Mouse (Mus musculus): ENCODE measurements around the gene Polg2. TPM values are rescaled to one million over a fixed set of nuclear protein-coding genes. Genes with fewer than 3 reads are reported as not detected.

Polg2 gene
- polyA plus RNA-seq, 1 experiment from 2014 or later: 9.9 TPM

GRCm38 (mm10) chr11:106793846-106794245 lies 14.5 kb upstream of the Polg2 start:
- TF ChIP-seq CTCF (IDR thresholded peaks at IDR 0.05; ENCODE audit: low read depth): peak; percentile 25; the same call in 1 of the 2 replicates
- no peaks in the 10 kb centered on the region for H3K9me3 ChIP-seq (ENCODE audit: low read depth, low read length)
- ATAC-seq (ENCODE audit: insufficient read depth) (no peak), DNase-seq (no peak)
- no peaks in the 10 kb centered on the region for H3K27me3 ChIP-seq (ENCODE audit: insufficient read depth, low read length)
- H3K4me2 ChIP-seq: no peak overlapping the region
- peaks cover 69% of the 10 kb centered on the region for H3K36me3 ChIP-seq (ENCODE audit: insufficient read depth)
- no peak overlapping the region for H3K4me3 ChIP-seq (ENCODE audit: low read depth, low read length)
- H3K27ac ChIP-seq (ENCODE audit: low read depth): no peak overlapping the region
- no peak overlapping the region for H3K9ac ChIP-seq
- WGBS: 71% methylated on average over 4 of the region's 4 CpGs
- 0 out of 2 replicates have a peak, but pooled peaks cover 2% of the 10 kb centered on the region for H3K4me1 ChIP-seq (ENCODE audit: insufficient read depth)

GRCm38 (mm10) chr11:106789649-106790048 lies 10.3 kb upstream of the Polg2 start:
- peak overlapping the region; percentile 76 for H3K4me3 ChIP-seq (ENCODE audit: low read depth, low read length)
- no peaks in the 10 kb centered on the region for H3K27me3 ChIP-seq (ENCODE audit: insufficient read depth, low read length)
- DNase-seq (peak; percentile 67), ATAC-seq (ENCODE audit: insufficient read depth) (no peak)
- H3K4me2 ChIP-seq: peak overlapping the region; percentile 82
- TF ChIP-seq CTCF (IDR thresholded peaks at IDR 0.05; ENCODE audit: low read depth): no peak
- H3K9ac ChIP-seq: peak overlapping the region; percentile 100
- H3K9me3 ChIP-seq (ENCODE audit: low read depth, low read length): no peaks in the 10 kb centered on the region
- H3K27ac ChIP-seq (ENCODE audit: low read depth): peak overlapping the region; percentile 100
- H3K36me3 ChIP-seq (ENCODE audit: insufficient read depth): peaks cover 61% of the 10 kb centered on the region
- WGBS: under 1% methylated on average over 6 of the region's 6 CpGs
- H3K4me1 ChIP-seq (ENCODE audit: insufficient read depth): peaks cover 10% of the 10 kb centered on the region

- DNase-seq: peak; percentile 98
- under 1% methylated on average over 58 of the region's 58 CpGs for WGBS
- TF ChIP-seq CTCF (IDR thresholded peaks at IDR 0.05; ENCODE audit: low read depth): no peak; the same call in 1 of the 2 replicates
- Histone ChIP-seq H3K27me3 (ENCODE audit: insufficient read depth, low read length) (no peaks in the 10 kb centered on the region), H3K27ac (ENCODE audit: low read depth) (peak within 1 kb of the TSS; percentile 100), H3K4me3 (ENCODE audit: low read depth, low read length) (peak within 1 kb of the TSS; percentile 76), H3K9ac (peak within 1 kb of the TSS; percentile 100), H3K36me3 (ENCODE audit: insufficient read depth) (peaks cover 61% of the 10 kb centered on the region), H3K4me1 (ENCODE audit: insufficient read depth) (peaks cover 10% of the 10 kb centered on the region), H3K4me2 (peak within 1 kb of the TSS; percentile 82), H3K9me3 (ENCODE audit: low read depth, low read length) (no peaks in the 10 kb centered on the region)
- peak; percentile 92 for ATAC-seq (ENCODE audit: insufficient read depth)
Observed at GRCm38 (mm10) chr11:106788775-106789459, 9.6 kb upstream of the Polg2 start, which contains the start of the genes Ddx5 and Cep95. TSS of gene Ddx5 (minus strand) at chr11:106789185. TSS of gene Cep95 (plus strand) at chr11:106789252.

- WGBS: under 1% methylated on average over 74 of the region's 79 CpGs
- H3K27ac ChIP-seq (ENCODE audit: low read depth): peak overlapping the region; percentile 100
- H3K4me2 ChIP-seq: peak overlapping the region; percentile 82
- ATAC-seq (ENCODE audit: insufficient read depth) (peak; percentile 80), DNase-seq (peak; percentile 99)
- H3K9me3 ChIP-seq (ENCODE audit: low read depth, low read length): no peaks in the 10 kb centered on the region
- H3K27me3 ChIP-seq (ENCODE audit: insufficient read depth, low read length): no peaks in the 10 kb centered on the region
- peaks cover 10% of the 10 kb centered on the region for H3K4me1 ChIP-seq (ENCODE audit: insufficient read depth)
- H3K4me3 ChIP-seq (ENCODE audit: low read depth, low read length): peak overlapping the region; percentile 76
- H3K9ac ChIP-seq: peak overlapping the region; percentile 100
- TF ChIP-seq CTCF (IDR thresholded peaks at IDR 0.05; ENCODE audit: low read depth): no peak
- H3K36me3 ChIP-seq (ENCODE audit: insufficient read depth): peaks cover 61% of the 10 kb centered on the region
Observed at GRCm38 (mm10) chr11:106788026-106788774, 8.9 kb upstream of the Polg2 start.

GRCm38 (mm10) chr11:106787131-106788025 lies 8.0 kb upstream of the Polg2 start:
- ATAC-seq (ENCODE audit: insufficient read depth) (peak; percentile 14; the same call in 1 of the 2 replicates), DNase-seq (peak; percentile 96)
- Histone ChIP-seq H3K27me3 (ENCODE audit: insufficient read depth, low read length) (no peaks in the 10 kb centered on the region), H3K9me3 (ENCODE audit: low read depth, low read length) (no peaks in the 10 kb centered on the region), H3K27ac (ENCODE audit: low read depth) (peak overlapping the region; percentile 100), H3K4me2 (peak overlapping the region; percentile 67), H3K4me3 (ENCODE audit: low read depth, low read length) (peak overlapping the region; percentile 76), H3K4me1 (ENCODE audit: insufficient read depth) (peaks cover 10% of the 10 kb centered on the region), H3K9ac (peak overlapping the region; percentile 100), H3K36me3 (ENCODE audit: insufficient read depth) (peaks cover 61% of the 10 kb centered on the region)
- under 1% methylated on average over 65 of the region's 65 CpGs for WGBS
- TF ChIP-seq CTCF (IDR thresholded peaks at IDR 0.05; ENCODE audit: low read depth): no peak

- Histone ChIP-seq H3K36me3 (ENCODE audit: insufficient read depth) (peaks cover 72% of the 10 kb centered on the region), H3K4me2 (no peak overlapping the region; the same call in 1 of the 2 replicates), H3K9me3 (ENCODE audit: low read depth, low read length) (no peaks in the 10 kb centered on the region), H3K27ac (ENCODE audit: low read depth) (no peak overlapping the region), H3K4me1 (ENCODE audit: insufficient read depth) (peaks cover 8% of the 10 kb centered on the region), H3K27me3 (ENCODE audit: insufficient read depth, low read length) (no peaks in the 10 kb centered on the region), H3K9ac (no peak overlapping the region), H3K4me3 (ENCODE audit: low read depth, low read length) (no peak overlapping the region)
- ATAC-seq (ENCODE audit: insufficient read depth): no peak
- WGBS: 71% methylated on average over 1 of the region's 1 CpGs
- no peak for DNase-seq
- no peak for TF ChIP-seq CTCF (IDR thresholded peaks at IDR 0.05; ENCODE audit: low read depth)
Observed at GRCm38 (mm10) chr11:106785043-106785442, 5.7 kb upstream of the Polg2 start.
